Comparison of ENCODE assay signal across 26 mouse cellular contexts in the genomic region with DNA sequence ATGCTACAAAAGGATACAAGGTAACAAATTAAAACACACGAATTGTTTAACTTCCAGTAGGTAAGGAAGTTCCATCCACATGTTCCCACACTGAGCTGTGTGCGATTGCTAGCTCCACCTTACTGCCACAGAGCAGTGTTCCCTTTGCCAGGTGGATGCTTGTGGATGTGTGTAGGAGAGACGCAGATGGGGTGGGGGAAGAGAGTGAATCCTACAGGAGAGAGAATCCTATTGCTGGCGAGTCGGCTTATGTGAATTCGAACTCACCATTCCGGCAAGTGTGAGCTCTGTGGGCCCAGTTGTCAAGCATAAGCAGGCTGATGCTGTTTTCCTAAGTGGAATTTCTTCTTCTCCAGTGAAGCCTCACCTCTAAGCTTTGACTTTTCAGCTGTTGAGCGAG.
"Had no signal": no experiment of that assay in that cellular context is flagged by ENCODE, and none has a peak within 500 bp of the region (broad histone marks: within the 10 kb centered on the region; RNA-seq: fewer than 3 reads in every experiment).

No protein-coding gene starts in this region.

- DNase-seq: gastrocnemius, adult 2 months; gastrocnemius, postnatal 10 days; gastrocnemius, postnatal 25 days; heart, postnatal 10 days; heart, postnatal 4 days; kidney, adult 18-20 months; kidney, adult 8-10 months; kidney, postnatal 10 days; kidney, postnatal 25 days; kidney, postnatal 4 days; liver had no signal

- H3K4me2 ChIP-seq: heart, embryonic 12.5 days; hindbrain, embryonic 12.5 days; hindbrain, embryonic 14.5 days; intestine, embryonic 15.5 days; limb, embryonic 12.5 days; liver, embryonic 11.5 days had no signal

- H3K27ac ChIP-seq: gastrocnemius, adult 2 months; heart, embryonic 10.5 days; hindbrain, embryonic 10.5 days; hindbrain, embryonic 12.5 days; hindbrain, embryonic 14.5 days; intestine, embryonic 15.5 days; left cerebral cortex, adult 2 months; limb, embryonic 10.5 days; limb, embryonic 12.5 days; liver, embryonic 14.5 days had no signal

- H3K9ac ChIP-seq: heart, embryonic 12.5 days; hindbrain, embryonic 12.5 days; hindbrain, embryonic 14.5 days; intestine, embryonic 15.5 days; limb, embryonic 12.5 days; liver, embryonic 14.5 days had no signal

- H3K9me3 ChIP-seq: heart, embryonic 10.5 days; heart, embryonic 12.5 days; hindbrain, embryonic 10.5 days; hindbrain, embryonic 12.5 days; intestine, embryonic 15.5 days; limb, embryonic 10.5 days; limb, embryonic 12.5 days had no signal

- H3K4me1 ChIP-seq: limb, embryonic 10.5 days had no signal

- H3K27me3 ChIP-seq: heart, embryonic 12.5 days; hindbrain, embryonic 12.5 days; intestine, embryonic 15.5 days; limb, embryonic 12.5 days had no signal

- H3K4me3 ChIP-seq: gastrocnemius, adult 2 months; heart, embryonic 10.5 days; heart, embryonic 12.5 days; hindbrain, embryonic 10.5 days; hindbrain, embryonic 12.5 days; intestine, embryonic 15.5 days; left cerebral cortex, adult 2 months; limb, embryonic 10.5 days; limb, embryonic 12.5 days had no signal

- ATAC-seq: forebrain, embryonic 16.5 days; hindbrain, embryonic 16.5 days; inflammation-experienced regulatory T-cells, adult 6 months; intestine, embryonic 15.5 days; intestine, postnatal 0 days had no signal
